ENCODE assay signal across 9 mouse cellular contexts in genomic region chr2:173385722-173386141, GRCm38 (mm10).
DNase-seq lines count a peak whose midpoint lies in the region; ATAC-seq lines count a peak whose summit lies in the region.
"Had no signal": no experiment of that assay in that cellular context is flagged by ENCODE, and none has a peak within 500 bp of the region (broad histone marks: within the 10 kb centered on the region; RNA-seq: fewer than 3 reads in every experiment).

No protein-coding gene starts in this region.

- peaks cover 18% of the 10 kb centered on the region for H3K4me1 ChIP-seq in hindbrain, embryonic 10.5 days (replicated peaks)

- H3K36me3 ChIP-seq in hindbrain, embryonic 10.5 days, result no peaks in the 10 kb centered on the region

- ATAC-seq in CD4-positive, CD25-positive, alpha-beta regulatory T cell, adult 4 months, result peak; percentile 95
- peak; percentile 49; the same call in 1 of the 2 replicates for ATAC-seq in neutrophil, adult 5-6 weeks (ENCODE audit: extremely low read depth, insufficient number of reproducible peaks, low FRiP score, poor library complexity, severe bottlenecking)

- 69% methylated on average over 9 of the region's 9 CpGs for WGBS in hindbrain, embryonic 10.5 days

- H3K4me3 ChIP-seq in hindbrain, embryonic 10.5 days, result no peak overlapping the region

- DNase-seq in kidney, postnatal 4 days, result peak; percentile 28 to 54
- no peak for DNase-seq in kidney, adult 18-20 months
- peak; percentile 65 for DNase-seq in adrenal gland, postnatal 14 days
- DNase-seq in hindbrain, embryonic 10.5 days (ENCODE audit: low spot score), result no peak
- no peak for DNase-seq in left cerebral cortex, adult 11 months (ENCODE audit: low spot score)
- DNase-seq: lung, adult 2 months; retina, postnatal 1 day had no signal

- 0 out of 2 replicates have a peak, but pooled peaks cover under 1% of the 10 kb centered on the region for H3K9me3 ChIP-seq in hindbrain, embryonic 10.5 days

- H3K27ac ChIP-seq in hindbrain, embryonic 10.5 days, result no peak overlapping the region; the same call in 1 of the 2 replicates

- H3K27me3 ChIP-seq in hindbrain, embryonic 10.5 days (ENCODE audit: insufficient read depth, poor library complexity, severe bottlenecking), result no peaks in the 10 kb centered on the region; the same call in 1 of the 2 replicates

Comparison
In these comparisons a context has a peak if more than half of its experiments do, and no peak if none do; other contexts are left out.
1. DNase-seq: peak in kidney, postnatal 4 days (2 of 2) and adrenal gland, postnatal 14 days (single experiment); none in kidney, adult 18-20 months (single experiment), hindbrain, embryonic 10.5 days (single experiment) and left cerebral cortex, adult 11 months (single experiment).